Mouse (Mus musculus): ENCODE measurements around the gene Slc12a9.

DNA sequence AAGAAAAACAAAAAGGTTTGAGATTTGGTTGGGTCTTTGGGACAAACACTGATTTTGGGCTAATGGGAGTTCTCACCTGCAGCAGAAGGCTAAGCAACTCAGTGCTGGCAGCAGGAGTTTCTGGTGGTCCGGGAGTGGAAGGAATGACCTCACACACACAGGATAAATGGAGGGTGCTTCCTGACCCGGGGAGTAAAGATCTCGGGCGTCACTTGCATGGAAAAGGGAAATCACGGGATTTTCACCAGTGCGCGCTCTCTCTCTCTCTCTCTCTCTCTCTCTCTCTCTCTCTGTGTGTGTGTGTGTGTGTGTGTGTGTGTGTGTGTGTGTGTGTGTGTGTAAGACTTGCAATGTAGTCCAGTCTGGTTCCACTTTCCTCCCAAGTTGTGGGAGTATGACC lies 14.5 kb upstream of the Slc12a9 start:
- TF ChIP-seq CTCF (IDR thresholded peaks at IDR 0.05; ENCODE audit: low read depth) = no peak
- TF ChIP-seq EP300 (optimal IDR thresholded peaks at IDR 0.05) = no peak

Measured in stomach, postnatal 0 days (tissue).